Mouse (Mus musculus): Measurements from ENCODE around the gene Pcdh11x. TPM values are rescaled to one million over a fixed set of nuclear protein-coding genes. Genes with fewer than 3 reads are reported as not detected.
"Not testable (repeated sequence)": the region's sequence is repeated elsewhere in the genome, so short reads cannot be mapped to it uniquely, and the experiment has no call there.

The Pcdh11x gene
- 2.0 and 3.1 TPM in 2 replicates for polyA plus RNA-seq (2016; fragmentation: Nextera tagmentation; extraction: Ambion mirVana)

- no peaks in the 10 kb centered on the region for H3K9me3 ChIP-seq (replicated peaks)
- peak within 1 kb of the TSS; percentile 58 for H3K4me3 ChIP-seq
- WGBS, result 14% methylated on average over 38 of the region's 40 CpGs
- peaks cover 3% of the 10 kb centered on the region; the same call in 1 of the 2 replicates for H3K4me1 ChIP-seq
- peaks cover 11% of the 10 kb centered on the region; the same call in 1 of the 2 replicates for H3K27me3 ChIP-seq (ENCODE audit: low read depth, poor library complexity, severe bottlenecking)
- peak; percentile 68 for DNase-seq (ENCODE audit: low spot score)
- no peaks in the 10 kb centered on the region for H3K36me3 ChIP-seq
- peak within 1 kb of the TSS; percentile 7; the same call in 1 of the 2 replicates for H3K27ac ChIP-seq (replicated peaks)
Observed at GRCm38 (mm10) chrX:120290011-120290899, at the start of gene Pcdh11x. Gene Pcdh11x, plus strand, starts transcription at chrX:120290259.

GRCm38 (mm10) chrX:120260089-120260488 lies 30.0 kb upstream of the Pcdh11x start:
- Histone ChIP-seq H3K36me3 (no peaks in the 10 kb centered on the region), H3K4me3 (no peak overlapping the region), H3K4me1 (no peaks in the 10 kb centered on the region), H3K9me3 (replicated peaks) (no peaks in the 10 kb centered on the region), H3K27me3 (ENCODE audit: low read depth, poor library complexity, severe bottlenecking) (no peaks in the 10 kb centered on the region), H3K27ac (replicated peaks) (no peak overlapping the region)
- no peak for DNase-seq (ENCODE audit: low spot score)
- WGBS, result 73% methylated on average over 2 of the region's 2 CpGs

- Histone ChIP-seq H3K27ac (replicated peaks) (no peak overlapping the region), H3K9me3 (replicated peaks) (no peaks in the 10 kb centered on the region), H3K27me3 (ENCODE audit: low read depth, poor library complexity, severe bottlenecking) (no peaks in the 10 kb centered on the region), H3K4me3 (no peak overlapping the region), H3K4me1 (no peaks in the 10 kb centered on the region; the same call in 1 of the 2 replicates), H3K36me3 (no peaks in the 10 kb centered on the region)
- DNase-seq (ENCODE audit: low spot score), result no peak
Observed at GRCm38 (mm10) chrX:120285522-120285921, 4.5 kb upstream of the Pcdh11x start.

- Histone ChIP-seq H3K4me1 (peaks cover 3% of the 10 kb centered on the region; the same call in 1 of the 2 replicates), H3K4me3 (no peak overlapping the region), H3K27ac (replicated peaks) (no peak overlapping the region), H3K9me3 (replicated peaks) (no peaks in the 10 kb centered on the region), H3K27me3 (ENCODE audit: low read depth, poor library complexity, severe bottlenecking) (peaks cover 11% of the 10 kb centered on the region; the same call in 1 of the 2 replicates), H3K36me3 (no peaks in the 10 kb centered on the region)
- DNase-seq (ENCODE audit: low spot score), result no peak
- 25% methylated on average over 1 of the region's 1 CpGs for WGBS
Observed at GRCm38 (mm10) chrX:120287502-120287901, 2.6 kb upstream of the Pcdh11x start.

GRCm38 (mm10) chrX:120290900-120291280 lies 831 bp downstream of the Pcdh11x start:
- no peaks in the 10 kb centered on the region for H3K9me3 ChIP-seq (replicated peaks)
- no peaks in the 10 kb centered on the region for H3K36me3 ChIP-seq
- DNase-seq (ENCODE audit: low spot score), result peak; percentile 26
- 14% methylated on average over 18 of the region's 18 CpGs for WGBS
- no peak overlapping the region for H3K27ac ChIP-seq (replicated peaks)
- peak overlapping the region; percentile 58 for H3K4me3 ChIP-seq
- H3K4me1 ChIP-seq, result peaks cover 3% of the 10 kb centered on the region; the same call in 1 of the 2 replicates
- H3K27me3 ChIP-seq (ENCODE audit: low read depth, poor library complexity, severe bottlenecking), result peaks cover 11% of the 10 kb centered on the region; the same call in 1 of the 2 replicates

GRCm38 (mm10) chrX:120291696-120292095 lies 1.6 kb downstream of the Pcdh11x start:
- Histone ChIP-seq H3K27ac (replicated peaks) (no peak overlapping the region), H3K4me3 (peak overlapping the region; percentile 58), H3K4me1 (peaks cover 3% of the 10 kb centered on the region; the same call in 1 of the 2 replicates), H3K9me3 (replicated peaks) (no peaks in the 10 kb centered on the region), H3K27me3 (ENCODE audit: low read depth, poor library complexity, severe bottlenecking) (peaks cover 11% of the 10 kb centered on the region; the same call in 1 of the 2 replicates), H3K36me3 (no peaks in the 10 kb centered on the region)
- DNase-seq (ENCODE audit: low spot score), result peak; percentile 29
- WGBS, result 16% methylated on average over 13 of the region's 13 CpGs

GRCm38 (mm10) chrX:120292832-120293750 lies 3.0 kb downstream of the Pcdh11x start:
- H3K36me3 ChIP-seq, result no peaks in the 10 kb centered on the region
- H3K27ac ChIP-seq (replicated peaks), result peak overlapping the region; percentile 78
- peaks cover 11% of the 10 kb centered on the region; the same call in 1 of the 2 replicates for H3K27me3 ChIP-seq (ENCODE audit: low read depth, poor library complexity, severe bottlenecking)
- whole genome bisulfite sequencing, result 11% methylated on average over 39 of the region's 46 CpGs
- H3K4me1 ChIP-seq, result peaks cover 3% of the 10 kb centered on the region; the same call in 1 of the 2 replicates
- H3K4me3 ChIP-seq, result peak overlapping the region; percentile 58
- peak; percentile 75 for DNase-seq (ENCODE audit: low spot score)
- H3K9me3 ChIP-seq (replicated peaks), result no peaks in the 10 kb centered on the region

- Histone ChIP-seq H3K4me1 (no peaks in the 10 kb centered on the region), H3K36me3 (no peaks in the 10 kb centered on the region), H3K4me3 (no peak overlapping the region), H3K27ac (replicated peaks) (no peak overlapping the region), H3K27me3 (ENCODE audit: low read depth, poor library complexity, severe bottlenecking) (no peaks in the 10 kb centered on the region), H3K9me3 (replicated peaks) (no peaks in the 10 kb centered on the region)
- no peak for DNase-seq (ENCODE audit: low spot score)
- 81% methylated on average over 2 of the region's 2 CpGs for WGBS
Observed at GRCm38 (mm10) chrX:120301469-120302175, 11.6 kb downstream of the Pcdh11x start.

- 87% methylated on average over 9 of the region's 10 CpGs for WGBS
- H3K4me1 ChIP-seq; DNase-seq (ENCODE audit: low spot score); H3K4me3 ChIP-seq; H3K9me3 ChIP-seq (replicated peaks); H3K36me3 ChIP-seq; H3K27me3 ChIP-seq (ENCODE audit: low read depth, poor library complexity, severe bottlenecking); H3K27ac ChIP-seq (replicated peaks): not testable (repeated sequence)
Observed at GRCm38 (mm10) chrX:120312995-120313394, 22.9 kb downstream of the Pcdh11x start, which contains the start of gene H2afb3. Gene H2afb3, minus strand, starts transcription at chrX:120313095.

- Histone ChIP-seq H3K4me3 (no peak overlapping the region), H3K27ac (replicated peaks) (no peak overlapping the region), H3K27me3 (ENCODE audit: low read depth, poor library complexity, severe bottlenecking) (no peaks in the 10 kb centered on the region), H3K9me3 (replicated peaks) (no peaks in the 10 kb centered on the region), H3K36me3 (no peaks in the 10 kb centered on the region), H3K4me1 (no peaks in the 10 kb centered on the region)
- 85% methylated on average over 1 of the region's 1 CpGs for WGBS
- DNase-seq (ENCODE audit: low spot score), result no peak
Observed at GRCm38 (mm10) chrX:120466225-120466624, 176.2 kb downstream of the Pcdh11x start.

GRCm38 (mm10) chrX:120486428-120486827 lies 196.4 kb downstream of the Pcdh11x start:
- Histone ChIP-seq H3K9me3 (replicated peaks) (no peaks in the 10 kb centered on the region), H3K27ac (replicated peaks) (no peak overlapping the region), H3K4me1 (no peaks in the 10 kb centered on the region), H3K4me3 (no peak overlapping the region), H3K36me3 (no peaks in the 10 kb centered on the region), H3K27me3 (ENCODE audit: low read depth, poor library complexity, severe bottlenecking) (no peaks in the 10 kb centered on the region)
- DNase-seq (ENCODE audit: low spot score), result no peak

- Histone ChIP-seq H3K27me3 (ENCODE audit: low read depth, poor library complexity, severe bottlenecking) (no peaks in the 10 kb centered on the region), H3K27ac (replicated peaks) (no peak overlapping the region), H3K4me1 (no peaks in the 10 kb centered on the region), H3K4me3 (no peak overlapping the region), H3K36me3 (no peaks in the 10 kb centered on the region), H3K9me3 (replicated peaks) (no peaks in the 10 kb centered on the region)
- WGBS, result 83% methylated on average over 3 of the region's 3 CpGs
- DNase-seq (ENCODE audit: low spot score), result no peak
Observed at GRCm38 (mm10) chrX:120524986-120525385, 234.9 kb downstream of the Pcdh11x start.

All from midbrain, embryonic 10.5 days (tissue).